Mouse (Mus musculus): ENCODE measurements around the gene Tnfrsf25. TPM values are rescaled to one million over a fixed set of nuclear protein-coding genes. Genes with fewer than 3 reads are reported as not detected.

The Tnfrsf25 gene
- polyA plus RNA-seq, 1 experiment from 2014 or later, result 0.88 TPM

Other genes with a start within 250 kb of the Tnfrsf25 start
- 77.0 and 89.2 TPM in 2 replicates for gene Dnajc11, start 182.2 kb upstream of the Tnfrsf25 start, polyA plus RNA-seq (2015; fragmentation: Nextera tagmentation; extraction: Ambion mirVana)
- gene Thap3, start 126.9 kb upstream of the Tnfrsf25 start, polyA plus RNA-seq (2015; fragmentation: Nextera tagmentation; extraction: Ambion mirVana), result 39.6 and 40.6 TPM in 2 replicates
- 17.6 and 19.4 TPM in 2 replicates for gene Phf13, start 119.7 kb upstream of the Tnfrsf25 start, polyA plus RNA-seq (2015; fragmentation: Nextera tagmentation; extraction: Ambion mirVana)
- gene Klhl21, start 107.1 kb upstream of the Tnfrsf25 start, polyA plus RNA-seq (2015; fragmentation: Nextera tagmentation; extraction: Ambion mirVana), result 2.7 and 3.0 TPM in 2 replicates
- 18.5 and 25.2 TPM in 2 replicates for gene Zbtb48, start 88.3 kb upstream of the Tnfrsf25 start, polyA plus RNA-seq (2015; fragmentation: Nextera tagmentation; extraction: Ambion mirVana)
- 0.53 and 0.83 TPM in 2 replicates for gene Tas1r1, start 77.4 kb upstream of the Tnfrsf25 start, polyA plus RNA-seq (2015; fragmentation: Nextera tagmentation; extraction: Ambion mirVana)
- 22.5 and 25.8 TPM in 2 replicates for gene Nol9, start 76.6 kb upstream of the Tnfrsf25 start, polyA plus RNA-seq (2015; fragmentation: Nextera tagmentation; extraction: Ambion mirVana)
- gene Plekhg5, start 43.4 kb upstream of the Tnfrsf25 start, polyA plus RNA-seq (2015; fragmentation: Nextera tagmentation; extraction: Ambion mirVana), result 8.4 and 9.2 TPM in 2 replicates
- 0.10 and 0.13 TPM in 2 replicates for gene Espn, start 36.4 kb downstream of the Tnfrsf25 start, polyA plus RNA-seq (2015; fragmentation: Nextera tagmentation; extraction: Ambion mirVana)
- gene Hes2, start 42.9 kb downstream of the Tnfrsf25 start, polyA plus RNA-seq (2015; fragmentation: Nextera tagmentation; extraction: Ambion mirVana), result not detected in 2 replicates
- gene Acot7, start 62.2 kb downstream of the Tnfrsf25 start, polyA plus RNA-seq (2015; fragmentation: Nextera tagmentation; extraction: Ambion mirVana), result 126 and 135 TPM in 2 replicates
- gene Gpr153, start 158.3 kb downstream of the Tnfrsf25 start, polyA plus RNA-seq (2015; fragmentation: Nextera tagmentation; extraction: Ambion mirVana), result 2.2 and 3.2 TPM in 2 replicates
- not detected in 2 replicates for gene Hes3, start 175.7 kb downstream of the Tnfrsf25 start, polyA plus RNA-seq (2015; fragmentation: Nextera tagmentation; extraction: Ambion mirVana)
- gene Icmt, start 181.3 kb downstream of the Tnfrsf25 start, polyA plus RNA-seq (2015; fragmentation: Nextera tagmentation; extraction: Ambion mirVana), result 13.4 and 16.8 TPM in 2 replicates
- gene Rnf207, start 203.1 kb downstream of the Tnfrsf25 start, polyA plus RNA-seq (2015; fragmentation: Nextera tagmentation; extraction: Ambion mirVana), result 1.7 and 2.0 TPM in 2 replicates
- 265 and 331 TPM in 2 replicates for gene Rpl22, start 209.8 kb downstream of the Tnfrsf25 start, polyA plus RNA-seq (2015; fragmentation: Nextera tagmentation; extraction: Ambion mirVana)
- gene Chd5, start 222.7 kb downstream of the Tnfrsf25 start, polyA plus RNA-seq (2015; fragmentation: Nextera tagmentation; extraction: Ambion mirVana), result 20.1 and 21.0 TPM in 2 replicates

Measured in forebrain, embryonic 13.5 days (tissue).